Mouse (Mus musculus) forebrain, postnatal 0 days (tissue): ENCODE data around the gene Stat6. TPM values are rescaled to one million over a fixed set of nuclear protein-coding genes. Genes with fewer than 3 reads are reported as not detected.

Experiments used
- ATAC-seq: fragments of 200-750 bp; cut with Nextera tagmentation; 2 replicates; pipeline ENCODE4 v1.8.0; 2017; ENCODE audit warnings: mild to moderate bottlenecking, moderate library complexity
- DNase-seq: peaks from one replicate; pipeline ENCODE4 v3.0.0-alpha.2; 2015
- H3K27ac ChIP-seq: fragments of 300-500 bp; sonication (generic); 2 replicates; pipeline ENCODE4 v1.5.1; 2014; ENCODE audit warnings: low read depth, mild to moderate bottlenecking, antibody characterized with exemption, low read length, moderate library complexity, mixed read lengths
- H3K27me3 ChIP-seq: fragments of 300-500 bp; sonication (generic); 2 replicates; pipeline ENCODE4 v1.6.1; 2014; ENCODE audit warnings: mild to moderate bottlenecking, low read length, mixed read lengths; ENCODE audit not compliant: insufficient read depth
- H3K36me3 ChIP-seq: fragments of 300-500 bp; sonication (generic); 2 replicates; pipeline ENCODE4 v1.6.1; 2014; ENCODE audit warnings: mild to moderate bottlenecking, moderate library complexity; ENCODE audit not compliant: insufficient read depth
- H3K4me1 ChIP-seq: fragments of 300-500 bp; sonication (generic); 2 replicates; pipeline ENCODE4 v1.6.1; 2014; ENCODE audit warnings: antibody characterized with exemption; ENCODE audit not compliant: insufficient read depth
- H3K4me2 ChIP-seq: fragments of 300-500 bp; sonication (generic); 2 replicates; pipeline ENCODE4 v1.6.1; 2014; ENCODE audit warnings: low read depth, mild to moderate bottlenecking, moderate library complexity
- H3K4me3 ChIP-seq: fragments of 300-500 bp; sonication (generic); 2 replicates; pipeline ENCODE4 v1.5.1; 2014; ENCODE audit warnings: low read depth, low read length, mixed read lengths
- H3K9ac ChIP-seq: fragments of 300-500 bp; sonication (generic); 2 replicates; pipeline ENCODE4 v1.6.1; 2014; ENCODE audit warnings: mild to moderate bottlenecking
- H3K9me3 ChIP-seq: fragments of 300-500 bp; sonication (generic); 2 replicates; pipeline ENCODE4 v1.6.1; 2016; ENCODE audit warnings: low read length
- CTCF ChIP-seq: sonication (generic); IDR thresholded peaks from 2 replicates; pipeline ENCODE4 v1.5.1; 2016; ENCODE audit warnings: antibody characterized with exemption, control low read depth, low read depth
- WGBS: fragments of 180-500 bp; shearing (Covaris S2); extraction: QIAGEN DNeasy Blood & Tissue Kit; methylation state at CpG from one replicate; pipeline ENCODE4 v1.1.7; 2014; 5-methylcytosine and 5-hydroxymethylcytosine counted together
- polyA plus RNA-seq: library from polyadenylated mRNA; unstranded; fragments of >200 nt; fragmentation: Nextera tagmentation; extraction: Ambion mirVana; gene quantifications from 2 replicates; pipeline ENCODE4 v1.2.1, GENCODE M21; 2015
- total RNA-seq: library from RNA; depleted of rRNA; stranded (reverse); fragments of >200 nt; gene quantifications from 2 replicates; pipeline ENCODE4 v1.2.3, GENCODE M21; 2014

Stat6 gene
- total and polyA plus RNA-seq, 2 experiments from 2014 or later: 4.3 to 5.4 TPM

- H3K9me3 ChIP-seq: no peaks in the 10 kb centered on the region
- H3K9ac ChIP-seq: no peak overlapping the region
- no peak for TF ChIP-seq CTCF
- no peak overlapping the region for H3K4me2 ChIP-seq
- WGBS: 93% methylated on average over 3 of the region's 3 CpGs
- no peaks in the 10 kb centered on the region for H3K27me3 ChIP-seq
- no peak for DNase-seq
- no peak for ATAC-seq
- no peak overlapping the region for H3K4me3 ChIP-seq
- 0 out of 2 replicates have a peak, but pooled peaks cover 5% of the 10 kb centered on the region for H3K4me1 ChIP-seq
- H3K27ac ChIP-seq: no peak overlapping the region
- no peaks in the 10 kb centered on the region for H3K36me3 ChIP-seq
These were observed 37.1 kb downstream of the Stat6 start for GRCm38 (mm10) chr10:127679881-127680280.

- 92% methylated on average over 6 of the region's 6 CpGs for WGBS
- Histone ChIP-seq H3K9me3 (no peaks in the 10 kb centered on the region), H3K4me3 (no peak overlapping the region), H3K9ac (no peak overlapping the region), H3K36me3 (no peaks in the 10 kb centered on the region), H3K27me3 (no peaks in the 10 kb centered on the region), H3K4me2 (no peak overlapping the region), H3K4me1 (no peaks in the 10 kb centered on the region), H3K27ac (no peak overlapping the region)
- ATAC-seq: no peak
- no peak for TF ChIP-seq CTCF
- DNase-seq: no peak
These were observed 40.1 kb downstream of the Stat6 start for GRCm38 (mm10) chr10:127682886-127683285.

- H3K4me2 ChIP-seq: no peak overlapping the region
- no peak for DNase-seq
- WGBS: 52% methylated on average over 1 of the region's 1 CpGs
- no peak overlapping the region for H3K9ac ChIP-seq
- H3K4me1 ChIP-seq: no peaks in the 10 kb centered on the region
- ATAC-seq: no peak
- H3K27ac ChIP-seq: no peak overlapping the region
- no peaks in the 10 kb centered on the region for H3K27me3 ChIP-seq
- no peaks in the 10 kb centered on the region for H3K9me3 ChIP-seq
- H3K4me3 ChIP-seq: no peak overlapping the region
- peaks cover 18% of the 10 kb centered on the region for H3K36me3 ChIP-seq
- no peak; the same call in 1 of the 2 replicates for TF ChIP-seq CTCF
These were observed 48.3 kb downstream of the Stat6 start for GRCm38 (mm10) chr10:127691053-127691452.

GRCm38 (mm10) chr10:127694636-127695035, 51.9 kb downstream of the Stat6 start:
- Histone ChIP-seq H3K36me3 (peaks cover 20% of the 10 kb centered on the region), H3K9me3 (no peaks in the 10 kb centered on the region), H3K4me1 (no peaks in the 10 kb centered on the region), H3K4me3 (no peak overlapping the region), H3K27me3 (no peaks in the 10 kb centered on the region), H3K27ac (no peak overlapping the region), H3K4me2 (no peak overlapping the region), H3K9ac (no peak overlapping the region)
- 52% methylated on average over 2 of the region's 2 CpGs for WGBS
- ATAC-seq: peak; percentile 14; the same call in 1 of the 2 replicates
- TF ChIP-seq CTCF: peak; percentile 80
- DNase-seq: peak; percentile 50

GRCm38 (mm10) chr10:127695775-127696174, 53.0 kb downstream of the Stat6 start:
- ATAC-seq (no peak), DNase-seq (no peak)
- Histone ChIP-seq H3K27me3 (no peaks in the 10 kb centered on the region), H3K27ac (no peak overlapping the region), H3K9me3 (no peaks in the 10 kb centered on the region), H3K4me3 (no peak overlapping the region), H3K9ac (no peak overlapping the region), H3K36me3 (peaks cover 20% of the 10 kb centered on the region), H3K4me2 (no peak overlapping the region), H3K4me1 (no peaks in the 10 kb centered on the region)
- WGBS: 91% methylated on average over 7 of the region's 7 CpGs
- TF ChIP-seq CTCF: no peak

- WGBS: 86% methylated on average over 7 of the region's 7 CpGs
- H3K27ac ChIP-seq: no peak overlapping the region
- ATAC-seq (no peak), DNase-seq (no peak)
- TF ChIP-seq CTCF: no peak
- H3K27me3 ChIP-seq: no peaks in the 10 kb centered on the region
- no peaks in the 10 kb centered on the region for H3K4me1 ChIP-seq
- no peaks in the 10 kb centered on the region for H3K9me3 ChIP-seq
- peaks cover 16% of the 10 kb centered on the region; the same call in 1 of the 2 replicates for H3K36me3 ChIP-seq
- H3K4me2 ChIP-seq: no peak overlapping the region
- H3K9ac ChIP-seq: no peak overlapping the region
- H3K4me3 ChIP-seq: no peak overlapping the region
These were observed 56.2 kb downstream of the Stat6 start for GRCm38 (mm10) chr10:127698966-127699365.

- ATAC-seq: no peak
- WGBS: 47% methylated on average over 4 of the region's 4 CpGs
- Histone ChIP-seq H3K9me3 (no peaks in the 10 kb centered on the region), H3K27me3 (no peaks in the 10 kb centered on the region), H3K9ac (no peak overlapping the region), H3K4me1 (no peaks in the 10 kb centered on the region), H3K36me3 (0 out of 2 replicates have a peak, but pooled peaks cover under 1% of the 10 kb centered on the region), H3K4me2 (no peak overlapping the region), H3K27ac (no peak overlapping the region), H3K4me3 (no peak overlapping the region)
- no peak for TF ChIP-seq CTCF
- no peak for DNase-seq
These were observed 60.5 kb downstream of the Stat6 start for GRCm38 (mm10) chr10:127703299-127703698.
